Mouse (Mus musculus) midbrain, embryonic 16.5 days (tissue): Measurements from ENCODE around the gene Tubgcp5. TPM values are rescaled to one million over a fixed set of nuclear protein-coding genes. Genes with fewer than 3 reads are reported as not detected.

Experiments
- ATAC-seq: fragments of 200-750 bp; cut with Nextera tagmentation; 2 replicates; pipeline ENCODE4 v1.8.0; 2017; ENCODE audit warnings: moderate TSS enrichment
- H3K27ac ChIP-seq: fragments of 300-500 bp; sonication (generic); 2 replicates; pipeline ENCODE4 v1.5.1; 2014; ENCODE audit warnings: mild to moderate bottlenecking, low read length, mixed read lengths
- H3K27me3 ChIP-seq: fragments of 300-500 bp; sonication (generic); 2 replicates; pipeline ENCODE4 v1.6.1; 2014; ENCODE audit warnings: low read depth, low read length, mixed read lengths; ENCODE audit not compliant: control insufficient read depth, insufficient read depth
- H3K36me3 ChIP-seq: fragments of 300-500 bp; sonication (generic); 2 replicates; pipeline ENCODE4 v1.6.1; 2014; ENCODE audit warnings: mild to moderate bottlenecking, low read length, moderate library complexity, mixed read lengths; ENCODE audit not compliant: control insufficient read depth, insufficient read depth
- H3K4me1 ChIP-seq: fragments of 300-500 bp; sonication (generic); 2 replicates; pipeline ENCODE4 v1.6.1; 2014; ENCODE audit warnings: mild to moderate bottlenecking, low read length, mixed read lengths; ENCODE audit not compliant: control insufficient read depth, insufficient read depth
- H3K4me2 ChIP-seq: fragments of 300-500 bp; sonication (generic); 2 replicates; pipeline ENCODE4 v1.6.1; 2014; ENCODE audit warnings: mild to moderate bottlenecking, low read length, mixed read lengths
- H3K4me3 ChIP-seq: fragments of 300-500 bp; sonication (generic); 2 replicates; pipeline ENCODE4 v1.5.1; 2014; ENCODE audit warnings: low read depth, mild to moderate bottlenecking, low read length, moderate library complexity, mixed read lengths
- H3K9ac ChIP-seq: fragments of 300-500 bp; sonication (generic); 2 replicates; pipeline ENCODE4 v1.6.1; 2014; ENCODE audit warnings: low read depth, low read length, mixed read lengths
- H3K9me3 ChIP-seq: fragments of 300-500 bp; sonication (generic); replicated peaks from 2 replicates; pipeline ENCODE4 v1.6.1; 2014; ENCODE audit warnings: mild to moderate bottlenecking, low read length, mixed read lengths; ENCODE audit not compliant: control insufficient read depth, poor library complexity, severe bottlenecking
- WGBS: fragments of 180-500 bp; shearing (Covaris S2); extraction: QIAGEN DNeasy Blood & Tissue Kit; methylation state at CpG from one replicate; pipeline ENCODE4 v1.1.7; 2014; 5-methylcytosine and 5-hydroxymethylcytosine counted together
- polyA plus RNA-seq: library from polyadenylated mRNA; unstranded; fragments of >200 nt; fragmentation: Nextera tagmentation; extraction: Ambion mirVana; gene quantifications from 2 replicates; pipeline ENCODE4 v1.2.1, GENCODE M21; 2015

Gene Tubgcp5
- polyA plus RNA-seq, 1 experiment from 2014 or later: 42.9 TPM

DNA sequence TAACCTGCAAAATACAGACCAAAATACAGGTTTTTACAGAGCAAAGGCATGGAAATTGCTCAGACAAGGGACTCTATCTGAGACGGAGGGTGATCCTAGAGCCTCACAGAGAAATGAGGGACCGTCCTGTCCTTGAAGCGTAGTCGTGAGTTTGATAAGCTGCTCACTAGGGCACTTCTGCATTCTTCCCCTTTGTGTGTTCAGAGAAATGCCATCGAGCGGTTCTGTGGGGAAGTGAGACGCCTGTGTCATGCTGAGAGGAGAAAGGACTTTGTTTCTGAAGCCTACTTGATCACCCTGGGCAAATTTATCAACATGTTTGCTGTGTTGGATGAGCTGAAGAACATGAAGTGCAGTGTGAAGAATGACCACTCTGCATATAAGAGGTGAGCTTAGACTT lies 80.7 kb downstream of the Tubgcp5 start:
- Histone ChIP-seq H3K36me3 (peaks cover 33% of the 10 kb centered on the region), H3K27me3 (no peaks in the 10 kb centered on the region)
- WGBS: 91% methylated on average over 7 of the region's 7 CpGs

DNA sequence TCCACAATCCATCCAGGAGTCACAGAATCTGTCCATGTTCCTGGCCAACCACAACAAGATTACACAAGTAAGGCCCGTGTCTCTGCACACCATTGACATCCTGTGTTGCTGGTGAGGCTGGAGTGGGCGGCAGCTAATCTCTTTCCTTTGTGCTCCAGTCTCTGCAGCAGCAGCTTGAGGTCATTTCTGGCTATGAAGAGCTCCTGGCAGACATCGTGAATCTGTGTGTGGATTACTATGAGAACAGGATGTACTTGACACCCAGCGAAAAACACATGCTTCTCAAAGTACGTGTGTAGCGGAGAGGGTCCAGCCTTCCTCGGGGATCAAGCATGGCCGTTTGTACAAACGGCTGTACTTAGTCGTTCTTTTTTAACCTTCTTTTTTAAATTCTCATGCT lies 83.8 kb downstream of the Tubgcp5 start:
- no peak for ATAC-seq
- Histone ChIP-seq H3K4me1 (no peaks in the 10 kb centered on the region), H3K4me2 (no peak overlapping the region), H3K9me3 (no peaks in the 10 kb centered on the region), H3K36me3 (peaks cover 38% of the 10 kb centered on the region), H3K27ac (no peak overlapping the region), H3K9ac (no peak overlapping the region), H3K27me3 (no peaks in the 10 kb centered on the region), H3K4me3 (no peak overlapping the region)
- WGBS: 89% methylated on average over 10 of the region's 10 CpGs

More for the DNA sequence above, 80.7 kb downstream of the Tubgcp5 start:
- ATAC-seq: no peak
- H3K9me3 ChIP-seq: no peaks in the 10 kb centered on the region
- H3K4me2 ChIP-seq: no peak overlapping the region
- no peak overlapping the region for H3K4me3 ChIP-seq
- no peaks in the 10 kb centered on the region for H3K4me1 ChIP-seq
- H3K9ac ChIP-seq: no peak overlapping the region
- H3K27ac ChIP-seq: no peak overlapping the region

DNA sequence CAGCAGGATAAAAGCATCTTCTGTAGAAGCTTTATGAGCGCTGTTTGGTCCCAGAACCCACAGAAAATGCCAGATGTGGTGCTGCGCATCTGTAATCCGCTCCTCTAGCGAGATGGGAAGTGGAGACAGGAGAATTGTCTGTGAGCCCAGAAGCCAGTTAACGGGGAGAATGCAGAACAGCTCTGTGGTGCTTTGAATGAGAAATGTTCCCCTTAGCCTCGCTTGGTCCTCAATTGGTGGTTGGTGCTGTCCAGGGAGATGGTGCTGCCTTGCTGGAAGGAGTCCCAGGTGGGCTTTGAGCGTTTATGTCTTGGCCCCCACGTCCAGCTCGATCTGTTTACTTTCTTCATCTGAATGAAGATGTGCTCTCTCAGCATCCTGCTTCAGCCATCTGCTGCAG lies 86.9 kb downstream of the Tubgcp5 start:
- ATAC-seq: no peak

More for the DNA sequence above, 86.9 kb downstream of the Tubgcp5 start:
- no peaks in the 10 kb centered on the region for H3K9me3 ChIP-seq
- no peaks in the 10 kb centered on the region for H3K4me1 ChIP-seq
- peaks cover 15% of the 10 kb centered on the region for H3K36me3 ChIP-seq
- H3K27ac ChIP-seq: no peak overlapping the region
- H3K4me3 ChIP-seq: no peak overlapping the region
- WGBS: 86% methylated on average over 9 of the region's 9 CpGs
- H3K27me3 ChIP-seq: no peaks in the 10 kb centered on the region
- no peak overlapping the region for H3K9ac ChIP-seq
- H3K4me2 ChIP-seq: no peak overlapping the region

Other genes with a start within 250 kb of the Tubgcp5 start
- 1.8 and 2.0 TPM in 2 replicates for gene Siglech, start 26.0 kb upstream of the Tubgcp5 start, polyA plus RNA-seq
- 43.1 and 44.1 TPM in 2 replicates for gene Cyfip1, start 47.6 kb downstream of the Tubgcp5 start, polyA plus RNA-seq
- gene Nipa2, start 168.3 kb downstream of the Tubgcp5 start, polyA plus RNA-seq: 33.4 and 34.6 TPM in 2 replicates
- 32.0 and 33.2 TPM in 2 replicates for gene Nipa1, start 225.8 kb downstream of the Tubgcp5 start, polyA plus RNA-seq